Mouse (Mus musculus) regulatory T cell (primary cell): ENCODE data around the gene Pard3.

Experiments used
- in situ Hi-C: fragments of 300-600 bp; cut with MboI, MseI; formaldehyde crosslinking; loops from one replicate; pipeline ENCODE4 v1.15.1; 2025; ENCODE audit warnings: high pct_unique_total_duplicates

Gene Pard3

GRCm38 (mm10) chr8:127588313-127588712 is 524.6 kb downstream of the Pard3 start:
- in situ Hi-C loops = loop anchor here (5.0 to 10.0 kb wide), 2 partner anchors 394 to 774 kb away; no protein-coding TSS in a partner anchor

DNA sequence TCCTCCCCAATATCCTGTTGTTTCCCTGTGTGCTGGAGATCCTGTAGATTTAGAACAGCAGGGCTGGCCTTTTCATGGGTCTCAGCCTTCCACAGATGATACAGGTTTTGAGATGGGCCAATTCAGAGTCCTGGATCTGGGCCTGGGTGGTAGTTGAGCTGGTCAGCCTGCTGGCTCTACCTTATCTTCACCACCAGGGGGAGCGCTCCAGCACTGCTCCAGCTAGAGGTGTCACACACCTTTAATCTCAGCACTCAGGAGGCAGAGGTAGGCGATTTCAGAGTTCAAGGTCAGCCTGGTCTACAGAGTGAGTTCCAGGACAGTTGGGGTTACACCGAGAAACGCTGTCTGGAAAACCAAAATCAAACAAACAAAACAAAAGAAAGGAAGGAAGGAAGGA is 525.6 kb downstream of the Pard3 start:
- in situ Hi-C loops = loop anchor here (5.0 to 10.0 kb wide), 2 partner anchors 394 to 773 kb away; no protein-coding TSS in a partner anchor

DNA sequence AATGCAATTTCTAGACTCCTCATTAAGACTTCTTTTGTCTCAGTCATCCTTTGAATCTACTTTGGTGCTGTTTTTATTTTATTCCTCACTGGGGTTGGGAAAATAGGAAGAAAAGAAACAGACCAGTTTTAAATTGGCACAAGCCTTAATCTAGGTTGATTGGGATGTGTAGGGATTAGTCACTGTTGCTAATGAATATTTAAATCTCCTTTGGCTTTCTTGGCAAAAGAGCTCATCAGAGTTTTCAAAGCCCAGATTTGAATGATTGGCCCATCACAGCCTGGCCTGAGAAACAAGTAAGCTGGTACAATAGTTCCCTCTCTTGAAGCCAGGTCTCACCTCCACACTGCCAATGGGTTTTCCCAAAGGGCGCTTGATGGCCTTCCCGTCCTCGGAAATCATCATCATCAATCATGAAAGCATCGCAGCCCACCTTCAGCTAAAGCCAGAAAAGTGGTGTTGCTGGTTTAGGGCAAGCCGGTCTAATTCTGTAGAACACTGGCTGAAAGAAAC is 527.0 kb downstream of the Pard3 start:
- in situ Hi-C loops = loop anchor here (5.0 kb wide), 1 partner anchor 67 kb away; no protein-coding TSS in a partner anchor

DNA sequence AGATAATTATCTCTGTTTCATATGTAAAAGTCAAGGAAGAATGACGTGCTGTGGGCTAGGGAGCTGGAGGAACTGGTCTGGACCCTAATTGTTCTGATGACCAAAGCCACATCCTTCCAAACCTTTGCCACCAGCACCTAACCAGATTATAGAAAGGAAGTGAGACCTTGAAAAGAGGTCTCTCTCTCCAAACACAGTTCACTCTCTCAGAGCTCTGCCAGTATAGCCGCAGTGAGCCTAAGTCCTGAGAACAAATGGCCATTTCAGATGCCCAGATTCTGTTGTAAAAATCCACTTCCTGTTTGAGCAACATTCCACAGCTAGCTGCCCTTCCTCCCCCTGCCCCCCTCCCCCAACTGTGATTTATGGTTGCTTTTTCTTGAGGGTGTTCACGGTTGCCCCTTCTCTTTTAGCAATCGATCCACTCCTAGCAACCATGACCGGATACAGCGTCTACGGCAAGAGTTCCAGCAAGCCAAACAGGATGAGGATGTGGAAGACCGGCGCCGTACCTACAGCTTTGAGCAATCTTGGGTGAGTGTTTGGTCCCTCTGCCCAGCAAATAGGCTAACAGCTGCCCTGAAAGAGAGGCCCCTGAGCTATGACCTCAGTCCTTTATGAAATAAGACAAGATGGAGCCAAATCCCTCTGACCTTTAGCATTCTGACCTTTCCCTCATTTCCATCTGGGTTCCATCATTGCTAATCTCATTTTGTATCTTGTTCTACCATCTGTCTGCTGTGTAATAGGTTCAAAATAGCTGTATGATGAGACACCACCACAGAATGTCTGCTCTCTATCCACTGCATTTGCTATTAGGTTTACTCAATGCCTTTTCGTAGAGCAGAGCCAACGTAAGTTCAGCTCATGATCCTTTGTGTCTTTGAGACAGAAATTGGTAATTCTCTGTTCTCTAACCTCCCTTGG is 529.2 kb downstream of the Pard3 start:
- in situ Hi-C loops = loop anchor here (5.0 kb wide), 1 partner anchor 64 kb away; no protein-coding TSS in a partner anchor

- in situ Hi-C loops = no loop called here
These were observed 536.9 kb downstream of the Pard3 start for GRCm38 (mm10) chr8:127600641-127601040.

- in situ Hi-C loops = no loop called here
These were observed 539.4 kb downstream of the Pard3 start for GRCm38 (mm10) chr8:127603062-127603461.

DNA sequence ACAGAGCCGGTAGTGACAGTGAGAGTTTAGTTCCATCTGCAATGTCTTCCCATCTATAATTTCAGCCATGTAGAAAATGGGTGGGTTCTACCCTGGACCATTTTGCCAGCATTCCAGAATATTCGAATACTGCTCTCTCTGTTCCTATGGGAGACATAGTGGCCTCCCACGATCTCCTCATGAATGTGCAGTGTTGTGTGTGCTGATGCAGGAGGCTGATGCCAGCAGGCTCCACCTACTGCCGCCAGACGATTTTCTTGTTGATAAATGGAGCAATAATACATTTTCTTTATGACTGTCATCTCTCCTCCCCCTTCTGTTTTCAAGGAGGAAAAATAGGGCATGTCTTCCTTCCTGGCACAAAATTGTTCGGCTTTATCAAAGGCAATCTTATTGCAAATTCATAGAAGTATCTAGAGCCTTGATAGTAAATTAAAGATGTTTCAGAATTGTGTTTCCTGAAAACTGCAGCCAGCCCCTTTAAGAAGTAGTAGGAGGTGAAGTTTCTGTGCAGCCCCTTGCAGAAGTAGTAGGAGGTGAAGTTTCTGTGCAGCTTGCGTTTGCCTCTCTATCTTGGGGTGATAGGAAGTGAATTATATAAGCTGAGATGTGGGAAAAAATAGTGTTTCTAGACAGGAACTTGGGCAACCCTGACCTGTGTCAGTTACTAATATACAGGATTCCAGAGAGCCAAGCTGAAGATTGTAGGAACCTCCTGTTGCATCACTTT is 545.0 kb downstream of the Pard3 start:
- in situ Hi-C loops = no loop called here

DNA sequence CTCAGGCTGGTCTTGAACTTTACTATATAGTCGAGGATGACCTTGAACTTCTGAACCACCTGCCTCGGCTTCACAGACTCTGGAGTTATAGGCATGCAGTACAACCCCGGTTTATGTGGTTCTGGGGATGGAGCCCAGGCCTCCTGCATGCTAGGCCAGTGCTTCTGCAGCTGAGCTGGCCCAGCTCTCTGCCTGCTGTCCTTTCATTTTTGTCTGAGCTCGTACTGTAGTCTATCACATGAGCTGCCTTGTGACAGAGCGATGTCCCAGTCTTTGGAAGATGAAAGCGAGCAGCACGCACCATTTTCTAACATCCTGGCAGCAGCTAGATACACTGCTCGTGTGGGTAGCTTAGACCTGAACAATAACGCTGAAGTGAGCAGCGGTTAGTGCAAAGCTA is 545.6 kb downstream of the Pard3 start:
- in situ Hi-C loops = no loop called here

DNA sequence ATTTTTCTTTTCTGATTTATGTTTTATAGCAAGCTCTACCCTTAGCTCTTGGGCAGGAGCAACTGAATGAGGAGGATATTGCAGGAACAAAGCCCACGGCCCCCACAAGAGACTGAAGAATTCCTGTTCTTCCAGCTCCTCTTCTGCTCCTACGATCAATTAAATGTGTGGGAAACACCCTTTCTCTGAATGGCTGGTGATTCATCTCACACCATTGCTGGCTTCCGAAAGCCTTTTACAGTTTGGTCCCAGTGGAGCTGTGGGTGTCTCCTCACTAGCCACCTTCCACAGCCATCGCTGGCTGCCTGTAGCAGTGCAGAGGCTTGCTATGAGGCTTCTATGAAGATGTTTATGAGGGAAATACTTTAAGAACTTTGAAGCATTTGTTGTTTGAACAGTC is 550.5 kb downstream of the Pard3 start:
- in situ Hi-C loops = no loop called here

GRCm38 (mm10) chr8:127616681-127617080 is 553.0 kb downstream of the Pard3 start:
- in situ Hi-C loops = no loop called here

GRCm38 (mm10) chr8:127622137-127622536 is 558.4 kb downstream of the Pard3 start:
- in situ Hi-C loops = no loop called here

DNA sequence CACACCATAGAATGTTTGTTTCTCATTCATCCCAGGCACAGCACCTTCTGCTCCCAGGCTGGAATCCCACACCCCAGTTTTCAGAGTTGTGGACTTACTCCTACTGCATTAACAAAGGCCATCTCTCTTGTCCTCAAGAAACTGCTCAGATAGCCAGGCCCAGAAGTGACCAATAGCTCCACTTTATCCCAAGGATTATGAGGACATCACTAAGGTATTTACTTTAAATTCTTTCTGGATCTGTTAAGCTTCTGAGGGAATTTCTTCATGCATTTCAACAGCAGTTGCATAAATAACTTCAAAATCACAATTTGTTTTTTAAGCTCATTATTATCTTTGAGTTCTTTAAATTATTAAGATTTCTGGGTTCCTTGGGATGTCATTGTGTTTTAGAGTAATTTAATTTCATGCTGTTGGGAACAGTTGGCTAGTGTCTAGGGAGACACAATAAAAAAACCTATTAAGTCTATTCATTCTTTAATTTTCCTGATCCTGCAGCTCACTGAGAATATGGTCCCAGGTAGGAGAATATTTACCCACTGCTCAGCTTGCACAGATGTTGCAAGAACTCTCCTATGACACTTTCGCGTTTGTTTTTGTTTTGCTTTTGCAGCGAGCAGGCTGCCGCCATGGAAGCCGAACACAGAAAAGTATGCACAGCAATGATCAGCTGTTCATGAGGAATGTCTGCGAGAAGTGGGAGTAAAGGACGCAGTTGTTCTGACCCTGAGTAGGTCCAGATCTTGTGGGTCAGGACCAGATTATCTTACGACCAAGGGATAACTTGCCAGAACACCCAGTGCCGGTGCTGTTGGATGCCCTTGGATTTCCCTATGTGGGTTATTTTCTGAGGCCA is 574.8 kb downstream of the Pard3 start:
- in situ Hi-C loops = no loop called here

DNA sequence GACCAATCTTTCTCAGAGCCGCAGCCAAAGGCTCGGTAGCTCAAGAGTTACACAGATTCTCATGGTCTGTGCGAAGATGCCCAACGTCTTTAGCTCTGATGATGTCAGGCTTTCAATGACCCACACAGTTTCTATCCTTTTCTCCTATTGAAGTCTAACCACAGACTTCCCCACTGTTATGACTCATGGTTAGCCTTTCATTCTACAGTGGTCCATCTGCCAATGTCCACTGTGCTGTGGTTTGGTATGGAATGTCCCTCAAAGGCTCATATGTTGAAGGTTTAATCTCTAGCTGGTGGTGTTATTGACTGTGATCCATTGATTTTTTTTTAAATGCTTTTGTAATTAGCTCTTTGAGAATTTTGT is 575.4 kb downstream of the Pard3 start:
- in situ Hi-C loops = no loop called here

GRCm38 (mm10) chr8:127655559-127655958 is 591.9 kb downstream of the Pard3 start:
- in situ Hi-C loops = loop anchor here (5.0 kb wide), 1 partner anchor 63 kb away; no protein-coding TSS in a partner anchor
